Mouse (Mus musculus): ENCODE data around the gene Grip1. TPM values are rescaled to one million over a fixed set of nuclear protein-coding genes. Genes with fewer than 3 reads are reported as not detected.

Gene Grip1
- polyA plus RNA-seq, 1 experiment from 2014 or later, result 3.2 TPM

- ATAC-seq (replicated peaks; ENCODE audit: low FRiP score, low TSS enrichment, low read depth), result no peak
- H3K27me3 ChIP-seq (replicated peaks; ENCODE audit: control insufficient read depth, insufficient read depth, low read length), result no peaks in the 10 kb centered on the region
- 50% methylated on average over 7 of the region's 7 CpGs for WGBS
- no peaks in the 10 kb centered on the region for H3K36me3 ChIP-seq (ENCODE audit: control insufficient read depth, insufficient read depth, low read length)
- no peak for DNase-seq (ENCODE audit: low spot score)
- 0 out of 2 replicates have a peak, but pooled peaks cover 3% of the 10 kb centered on the region for H3K4me1 ChIP-seq (replicated peaks; ENCODE audit: control insufficient read depth, insufficient read depth, low read length)
- H3K9me3 ChIP-seq (ENCODE audit: control insufficient read depth, low read length), result 0 out of 2 replicates have a peak, but pooled peaks cover 2% of the 10 kb centered on the region
- no peak overlapping the region for H3K4me2 ChIP-seq (ENCODE audit: low read length)
- H3K27ac ChIP-seq (ENCODE audit: low read depth), result no peak overlapping the region
- no peak overlapping the region for H3K9ac ChIP-seq (ENCODE audit: low read length)
- no peak overlapping the region for H3K4me3 ChIP-seq (ENCODE audit: low read depth, low read length)
These were observed 660.9 kb downstream of the Grip1 start for GRCm38 (mm10) chr10:120114493-120114892.

- no peak overlapping the region for H3K4me3 ChIP-seq (ENCODE audit: low read depth, low read length)
- DNase-seq (ENCODE audit: low spot score) (no peak), ATAC-seq (replicated peaks; ENCODE audit: low FRiP score, low TSS enrichment, low read depth) (no peak)
- H3K9me3 ChIP-seq (ENCODE audit: control insufficient read depth, low read length), result 0 out of 2 replicates have a peak, but pooled peaks cover 2% of the 10 kb centered on the region
- WGBS, result 79% methylated on average over 1 of the region's 1 CpGs
- no peaks in the 10 kb centered on the region for H3K27me3 ChIP-seq (replicated peaks; ENCODE audit: control insufficient read depth, insufficient read depth, low read length)
- no peak overlapping the region for H3K4me2 ChIP-seq (ENCODE audit: low read length)
- 0 out of 2 replicates have a peak, but pooled peaks cover 3% of the 10 kb centered on the region for H3K4me1 ChIP-seq (replicated peaks; ENCODE audit: control insufficient read depth, insufficient read depth, low read length)
- no peaks in the 10 kb centered on the region for H3K36me3 ChIP-seq (ENCODE audit: control insufficient read depth, insufficient read depth, low read length)
- no peak overlapping the region for H3K9ac ChIP-seq (ENCODE audit: low read length)
- H3K27ac ChIP-seq (ENCODE audit: low read depth), result no peak overlapping the region
These were observed 661.6 kb downstream of the Grip1 start for GRCm38 (mm10) chr10:120115249-120115648.

DNA sequence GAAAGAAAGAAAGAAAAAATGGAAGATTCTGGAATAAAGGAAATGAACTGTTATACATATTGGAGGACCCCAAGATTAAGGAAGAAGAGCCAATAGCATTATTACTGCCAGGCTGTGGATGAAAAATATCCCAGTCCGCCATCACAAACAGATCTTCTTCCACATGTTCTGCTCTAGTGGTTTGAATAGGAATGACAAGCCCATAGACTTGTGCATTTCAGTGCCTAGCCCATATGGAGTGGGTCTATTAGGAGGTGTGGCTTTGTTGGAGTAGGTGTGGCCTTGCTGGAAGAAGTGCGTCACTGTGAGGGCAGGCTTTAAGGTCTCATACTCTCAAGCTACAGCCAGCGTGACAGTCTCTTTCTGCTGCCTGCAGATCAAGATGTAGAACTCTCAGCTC lies 670.1 kb downstream of the Grip1 start:
- ATAC-seq (replicated peaks; ENCODE audit: low FRiP score, low TSS enrichment, low read depth), result no peak
- 91% methylated on average over 3 of the region's 3 CpGs for WGBS
- Histone ChIP-seq H3K9ac (ENCODE audit: low read length) (no peak overlapping the region), H3K4me2 (ENCODE audit: low read length) (no peak overlapping the region), H3K9me3 (ENCODE audit: control insufficient read depth, low read length) (0 out of 2 replicates have a peak, but pooled peaks cover 2% of the 10 kb centered on the region), H3K27me3 (replicated peaks; ENCODE audit: control insufficient read depth, insufficient read depth, low read length) (0 out of 2 replicates have a peak, but pooled peaks cover 2% of the 10 kb centered on the region), H3K27ac (ENCODE audit: low read depth) (no peak overlapping the region), H3K4me3 (ENCODE audit: low read depth, low read length) (no peak overlapping the region), H3K4me1 (replicated peaks; ENCODE audit: control insufficient read depth, insufficient read depth, low read length) (no peaks in the 10 kb centered on the region), H3K36me3 (ENCODE audit: control insufficient read depth, insufficient read depth, low read length) (no peaks in the 10 kb centered on the region)
- DNase-seq (ENCODE audit: low spot score), result no peak

GRCm38 (mm10) chr10:120124801-120125464 lies 671.3 kb downstream of the Grip1 start:
- no peak overlapping the region for H3K27ac ChIP-seq (ENCODE audit: low read depth)
- WGBS, result 54% methylated on average over 7 of the region's 7 CpGs
- DNase-seq (ENCODE audit: low spot score), result peak; percentile 91
- H3K4me3 ChIP-seq (ENCODE audit: low read depth, low read length), result no peak overlapping the region
- no peaks in the 10 kb centered on the region for H3K9me3 ChIP-seq (ENCODE audit: control insufficient read depth, low read length)
- H3K4me1 ChIP-seq (replicated peaks; ENCODE audit: control insufficient read depth, insufficient read depth, low read length), result no peaks in the 10 kb centered on the region
- H3K4me2 ChIP-seq (ENCODE audit: low read length), result no peak overlapping the region
- H3K9ac ChIP-seq (ENCODE audit: low read length), result no peak overlapping the region
- ATAC-seq (replicated peaks; ENCODE audit: low FRiP score, low TSS enrichment, low read depth), result 0 out of 2 replicates have a peak, but pooled peaks have one; percentile 36
- H3K36me3 ChIP-seq (ENCODE audit: control insufficient read depth, insufficient read depth, low read length), result no peaks in the 10 kb centered on the region
- H3K27me3 ChIP-seq (replicated peaks; ENCODE audit: control insufficient read depth, insufficient read depth, low read length), result 0 out of 2 replicates have a peak, but pooled peaks cover 2% of the 10 kb centered on the region

DNA sequence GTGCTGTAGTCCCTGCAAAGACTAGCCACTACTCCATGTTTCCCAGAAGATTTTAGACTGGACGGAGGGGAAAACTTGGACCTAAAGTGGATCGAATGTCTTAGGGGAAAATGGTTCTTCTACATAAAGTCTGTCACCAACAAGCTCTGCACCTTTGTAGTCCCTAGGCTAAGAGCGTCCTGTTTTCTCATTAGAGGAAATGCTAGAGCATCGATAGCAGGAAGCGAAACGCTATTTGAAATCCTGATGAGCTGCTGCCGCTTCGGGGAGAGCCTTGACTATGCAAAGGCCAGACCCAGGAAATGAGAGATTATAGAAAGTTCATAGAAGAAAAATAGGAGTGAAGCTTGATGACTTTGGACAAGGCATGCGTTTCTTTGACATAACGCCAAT lies 671.8 kb downstream of the Grip1 start:
- H3K4me1 ChIP-seq (replicated peaks; ENCODE audit: control insufficient read depth, insufficient read depth, low read length), result no peaks in the 10 kb centered on the region
- H3K9me3 ChIP-seq (ENCODE audit: control insufficient read depth, low read length), result no peaks in the 10 kb centered on the region
- WGBS, result 76% methylated on average over 10 of the region's 10 CpGs
- no peak for DNase-seq (ENCODE audit: low spot score)
- 0 out of 2 replicates have a peak, but pooled peaks cover 2% of the 10 kb centered on the region for H3K27me3 ChIP-seq (replicated peaks; ENCODE audit: control insufficient read depth, insufficient read depth, low read length)
- H3K36me3 ChIP-seq (ENCODE audit: control insufficient read depth, insufficient read depth, low read length), result no peaks in the 10 kb centered on the region
- no peak for ATAC-seq (replicated peaks; ENCODE audit: low FRiP score, low TSS enrichment, low read depth)
- no peak overlapping the region for H3K4me2 ChIP-seq (ENCODE audit: low read length)
- H3K27ac ChIP-seq (ENCODE audit: low read depth), result no peak overlapping the region
- H3K9ac ChIP-seq (ENCODE audit: low read length), result no peak overlapping the region
- H3K4me3 ChIP-seq (ENCODE audit: low read depth, low read length), result no peak overlapping the region

DNA sequence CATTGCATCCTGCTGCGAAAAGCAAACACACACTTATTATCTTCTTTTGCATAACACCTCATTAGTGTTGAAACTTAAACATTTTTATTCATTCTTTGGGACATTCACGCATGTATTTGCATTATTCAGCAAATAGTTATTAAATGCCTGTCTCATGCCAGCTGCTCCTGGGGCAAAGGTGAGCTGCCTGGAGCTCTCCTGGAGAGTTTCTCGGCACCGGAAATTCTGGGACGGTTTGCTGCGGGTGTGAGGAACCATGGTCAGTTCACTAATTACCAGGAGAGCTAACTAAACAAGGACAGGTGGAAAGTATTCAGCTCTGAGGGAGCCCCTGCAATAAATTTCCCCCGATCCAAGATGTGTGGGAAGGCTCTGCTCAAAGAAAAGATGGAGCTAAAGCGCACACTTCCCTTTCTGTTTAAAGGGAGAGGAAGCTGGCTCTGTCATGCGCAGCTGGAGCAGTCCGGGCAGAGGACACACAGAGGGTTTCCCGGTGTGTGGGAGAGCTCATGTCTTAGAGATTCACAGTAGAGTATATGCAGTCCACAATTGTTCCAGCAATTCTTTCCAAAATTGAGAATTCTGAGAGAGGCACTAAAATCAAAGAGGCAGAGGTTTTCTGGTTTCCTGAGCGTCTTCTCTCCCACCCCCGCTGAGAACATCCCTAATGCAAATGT lies 675.1 kb downstream of the Grip1 start:
- ATAC-seq (replicated peaks; ENCODE audit: low FRiP score, low TSS enrichment, low read depth) (no peak), DNase-seq (ENCODE audit: low spot score) (no peak)
- Histone ChIP-seq H3K27ac (ENCODE audit: low read depth) (no peak overlapping the region), H3K36me3 (ENCODE audit: control insufficient read depth, insufficient read depth, low read length) (no peaks in the 10 kb centered on the region), H3K4me3 (ENCODE audit: low read depth, low read length) (0 out of 2 replicates have a peak overlapping the region, but pooled peaks have one; percentile 10), H3K9ac (ENCODE audit: low read length) (no peak overlapping the region), H3K27me3 (replicated peaks; ENCODE audit: control insufficient read depth, insufficient read depth, low read length) (0 out of 2 replicates have a peak, but pooled peaks cover 2% of the 10 kb centered on the region), H3K4me2 (ENCODE audit: low read length) (peak overlapping the region; percentile 39), H3K4me1 (replicated peaks; ENCODE audit: control insufficient read depth, insufficient read depth, low read length) (no peaks in the 10 kb centered on the region), H3K9me3 (ENCODE audit: control insufficient read depth, low read length) (no peaks in the 10 kb centered on the region)
- 28% methylated on average over 13 of the region's 13 CpGs for WGBS

DNA sequence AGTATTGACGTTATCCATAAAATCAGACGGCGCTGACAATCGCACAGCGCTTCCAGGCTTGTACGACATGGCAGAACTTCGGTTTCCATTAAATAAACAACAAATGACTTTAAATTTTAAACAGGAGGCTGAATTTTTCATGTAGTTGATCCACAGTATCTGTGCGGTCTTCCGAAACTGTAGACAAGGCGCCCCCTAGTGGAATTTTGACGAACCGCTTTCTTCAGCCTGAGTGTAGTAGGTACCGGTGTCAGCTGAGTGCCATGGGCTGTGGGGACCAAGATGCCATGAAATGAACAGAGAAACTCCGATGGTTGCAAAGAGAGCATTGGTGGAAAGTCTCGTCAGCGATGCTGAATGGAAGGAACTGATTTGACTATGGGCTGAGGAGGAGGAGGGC lies 677.0 kb downstream of the Grip1 start:
- ATAC-seq (replicated peaks; ENCODE audit: low FRiP score, low TSS enrichment, low read depth), result no peak
- Histone ChIP-seq H3K4me2 (ENCODE audit: low read length) (no peak overlapping the region), H3K9me3 (ENCODE audit: control insufficient read depth, low read length) (no peaks in the 10 kb centered on the region), H3K4me1 (replicated peaks; ENCODE audit: control insufficient read depth, insufficient read depth, low read length) (no peaks in the 10 kb centered on the region), H3K36me3 (ENCODE audit: control insufficient read depth, insufficient read depth, low read length) (no peaks in the 10 kb centered on the region), H3K4me3 (ENCODE audit: low read depth, low read length) (no peak overlapping the region), H3K27ac (ENCODE audit: low read depth) (no peak overlapping the region), H3K27me3 (replicated peaks; ENCODE audit: control insufficient read depth, insufficient read depth, low read length) (0 out of 2 replicates have a peak, but pooled peaks cover 2% of the 10 kb centered on the region), H3K9ac (ENCODE audit: low read length) (no peak overlapping the region)
- WGBS, result 60% methylated on average over 16 of the region's 16 CpGs
- DNase-seq (ENCODE audit: low spot score), result peak; percentile 68

- no peak overlapping the region for H3K9ac ChIP-seq (ENCODE audit: low read length)
- H3K9me3 ChIP-seq (ENCODE audit: control insufficient read depth, low read length), result 0 out of 2 replicates have a peak, but pooled peaks cover 4% of the 10 kb centered on the region
- 52% methylated on average over 11 of the region's 11 CpGs for WGBS
- DNase-seq (ENCODE audit: low spot score) (no peak), ATAC-seq (replicated peaks; ENCODE audit: low FRiP score, low TSS enrichment, low read depth) (no peak)
- H3K27me3 ChIP-seq (replicated peaks; ENCODE audit: control insufficient read depth, insufficient read depth, low read length), result no peaks in the 10 kb centered on the region
- H3K27ac ChIP-seq (ENCODE audit: low read depth), result no peak overlapping the region
- H3K4me3 ChIP-seq (ENCODE audit: low read depth, low read length), result no peak overlapping the region
- no peaks in the 10 kb centered on the region for H3K4me1 ChIP-seq (replicated peaks; ENCODE audit: control insufficient read depth, insufficient read depth, low read length)
- no peaks in the 10 kb centered on the region for H3K36me3 ChIP-seq (ENCODE audit: control insufficient read depth, insufficient read depth, low read length)
- no peak overlapping the region for H3K4me2 ChIP-seq (ENCODE audit: low read length)
These were observed 680.1 kb downstream of the Grip1 start for GRCm38 (mm10) chr10:120133697-120134096.

All from intestine, embryonic 14.5 days (tissue).